Mouse (Mus musculus): ENCODE results near the gene Nxnl2. TPM values are rescaled to one million over a fixed set of nuclear protein-coding genes. Genes with fewer than 3 reads are reported as not detected.
"Not testable (repeated sequence)": the region's sequence is repeated elsewhere in the genome, so short reads cannot be mapped to it uniquely, and the experiment has no call there.

Gene Nxnl2
- polyA plus RNA-seq, 1 experiment from 2014 or later: 2.3 TPM

GRCm38 (mm10) chr13:51190336-51190735 is 19.5 kb downstream of the Nxnl2 start:
- Histone ChIP-seq H3K9me3 (replicated peaks; ENCODE audit: low read length) (no peaks in the 10 kb centered on the region), H3K27me3 (ENCODE audit: insufficient read depth, low read length) (no peaks in the 10 kb centered on the region), H3K36me3 (ENCODE audit: insufficient read depth, low read length) (no peaks in the 10 kb centered on the region), H3K9ac (ENCODE audit: low read depth, low read length) (no peak overlapping the region), H3K4me1 (replicated peaks; ENCODE audit: insufficient read depth, low read length) (no peaks in the 10 kb centered on the region), H3K4me2 (ENCODE audit: low read length) (no peak overlapping the region), H3K4me3 (replicated peaks; ENCODE audit: low read depth, low read length) (no peak overlapping the region), H3K27ac (no peak overlapping the region)
- ATAC-seq (replicated peaks; ENCODE audit: low FRiP score, low read depth) (no peak), DNase-seq (ENCODE audit: low spot score) (no peak)
- peak; percentile 35 for TF ChIP-seq CTCF (IDR thresholded peaks at IDR 0.05; ENCODE audit: low read depth)
- 66% methylated on average over 3 of the region's 3 CpGs for WGBS

- peak; percentile 83 for DNase-seq (ENCODE audit: low spot score)
- Histone ChIP-seq H3K9ac (ENCODE audit: low read depth, low read length) (no peak overlapping the region), H3K4me2 (ENCODE audit: low read length) (no peak overlapping the region), H3K4me1 (replicated peaks; ENCODE audit: insufficient read depth, low read length) (no peaks in the 10 kb centered on the region), H3K27ac (no peak overlapping the region), H3K9me3 (replicated peaks; ENCODE audit: low read length) (no peaks in the 10 kb centered on the region), H3K27me3 (ENCODE audit: insufficient read depth, low read length) (no peaks in the 10 kb centered on the region), H3K4me3 (replicated peaks; ENCODE audit: low read depth, low read length) (no peak overlapping the region), H3K36me3 (ENCODE audit: insufficient read depth, low read length) (no peaks in the 10 kb centered on the region)
- peak; percentile 70 for TF ChIP-seq CTCF (IDR thresholded peaks at IDR 0.05; ENCODE audit: low read depth)
- no peak for ATAC-seq (replicated peaks; ENCODE audit: low FRiP score, low read depth)
- 72% methylated on average over 6 of the region's 6 CpGs for WGBS
These were observed 20.8 kb downstream of the Nxnl2 start for GRCm38 (mm10) chr13:51191416-51192140.

GRCm38 (mm10) chr13:51193893-51194292 is 23.1 kb downstream of the Nxnl2 start:
- Histone ChIP-seq H3K9me3 (replicated peaks; ENCODE audit: low read length) (no peaks in the 10 kb centered on the region), H3K4me2 (ENCODE audit: low read length) (no peak overlapping the region), H3K27ac (no peak overlapping the region), H3K4me3 (replicated peaks; ENCODE audit: low read depth, low read length) (no peak overlapping the region), H3K27me3 (ENCODE audit: insufficient read depth, low read length) (no peaks in the 10 kb centered on the region), H3K4me1 (replicated peaks; ENCODE audit: insufficient read depth, low read length) (peaks cover 8% of the 10 kb centered on the region; the same call in 1 of the 2 replicates), H3K9ac (ENCODE audit: low read depth, low read length) (no peak overlapping the region), H3K36me3 (ENCODE audit: insufficient read depth, low read length) (no peaks in the 10 kb centered on the region)
- DNase-seq (ENCODE audit: low spot score): no peak
- TF ChIP-seq CTCF (IDR thresholded peaks at IDR 0.05; ENCODE audit: low read depth): no peak
- ATAC-seq (replicated peaks; ENCODE audit: low FRiP score, low read depth): no peak
- WGBS: 81% methylated on average over 15 of the region's 15 CpGs

- Histone ChIP-seq H3K4me1 (replicated peaks; ENCODE audit: insufficient read depth, low read length) (peaks cover 8% of the 10 kb centered on the region; the same call in 1 of the 2 replicates), H3K27ac (peak overlapping the region; percentile 54; the same call in 1 of the 2 replicates), H3K36me3 (ENCODE audit: insufficient read depth, low read length) (no peaks in the 10 kb centered on the region), H3K9ac (ENCODE audit: low read depth, low read length) (no peak overlapping the region), H3K4me2 (ENCODE audit: low read length) (no peak overlapping the region), H3K9me3 (replicated peaks; ENCODE audit: low read length) (no peaks in the 10 kb centered on the region), H3K4me3 (replicated peaks; ENCODE audit: low read depth, low read length) (no peak overlapping the region), H3K27me3 (ENCODE audit: insufficient read depth, low read length) (no peaks in the 10 kb centered on the region)
- no peak for TF ChIP-seq CTCF (IDR thresholded peaks at IDR 0.05; ENCODE audit: low read depth)
- 24% methylated on average over 3 of the region's 3 CpGs for WGBS
- no peak for ATAC-seq (replicated peaks; ENCODE audit: low FRiP score, low read depth)
- DNase-seq (ENCODE audit: low spot score): no peak
These were observed 26.9 kb downstream of the Nxnl2 start for GRCm38 (mm10) chr13:51197699-51198098.

- H3K27ac ChIP-seq: peak overlapping the region; percentile 54; the same call in 1 of the 2 replicates
These were observed 27.4 kb downstream of the Nxnl2 start for GRCm38 (mm10) chr13:51198186-51198585.

GRCm38 (mm10) chr13:51201985-51202843 is 31.4 kb downstream of the Nxnl2 start:
- 44% methylated on average over 29 of the region's 36 CpGs for WGBS
- ATAC-seq (replicated peaks; ENCODE audit: low FRiP score, low read depth); H3K27me3 ChIP-seq (ENCODE audit: insufficient read depth, low read length); H3K9ac ChIP-seq (ENCODE audit: low read depth, low read length); DNase-seq (ENCODE audit: low spot score); H3K9me3 ChIP-seq (replicated peaks; ENCODE audit: low read length); H3K27ac ChIP-seq; H3K4me1 ChIP-seq (replicated peaks; ENCODE audit: insufficient read depth, low read length); H3K36me3 ChIP-seq (ENCODE audit: insufficient read depth, low read length): not testable (repeated sequence)
- peak overlapping the region; percentile 52 for H3K4me2 ChIP-seq (ENCODE audit: low read length)
- H3K4me3 ChIP-seq (replicated peaks; ENCODE audit: low read depth, low read length): 0 out of 2 replicates have a peak overlapping the region, but pooled peaks have one; percentile 18
- TF ChIP-seq CTCF (IDR thresholded peaks at IDR 0.05; ENCODE audit: low read depth): 0 out of 2 replicates have a peak, but pooled peaks have one; percentile 30

More at GRCm38 (mm10) chr13:51198186-51198585, 27.4 kb downstream of the Nxnl2 start:
- Histone ChIP-seq H3K27me3 (ENCODE audit: insufficient read depth, low read length) (no peaks in the 10 kb centered on the region), H3K36me3 (ENCODE audit: insufficient read depth, low read length) (no peaks in the 10 kb centered on the region), H3K4me1 (replicated peaks; ENCODE audit: insufficient read depth, low read length) (peaks cover 8% of the 10 kb centered on the region; the same call in 1 of the 2 replicates), H3K4me2 (ENCODE audit: low read length) (no peak overlapping the region), H3K9ac (ENCODE audit: low read depth, low read length) (no peak overlapping the region), H3K4me3 (replicated peaks; ENCODE audit: low read depth, low read length) (no peak overlapping the region), H3K9me3 (replicated peaks; ENCODE audit: low read length) (no peaks in the 10 kb centered on the region)
- DNase-seq (ENCODE audit: low spot score) (peak; percentile 97), ATAC-seq (replicated peaks; ENCODE audit: low FRiP score, low read depth) (peak; percentile 69; the same call in 1 of the 2 replicates)
- 22% methylated on average over 5 of the region's 5 CpGs for WGBS
- TF ChIP-seq CTCF (IDR thresholded peaks at IDR 0.05; ENCODE audit: low read depth): no peak

GRCm38 (mm10) chr13:51202844-51203173 is 32.0 kb downstream of the Nxnl2 start:
- not testable (repeated sequence) for H3K4me1 ChIP-seq (replicated peaks; ENCODE audit: insufficient read depth, low read length); DNase-seq (ENCODE audit: low spot score); H3K27me3 ChIP-seq (ENCODE audit: insufficient read depth, low read length); H3K36me3 ChIP-seq (ENCODE audit: insufficient read depth, low read length); ATAC-seq (replicated peaks; ENCODE audit: low FRiP score, low read depth); H3K9ac ChIP-seq (ENCODE audit: low read depth, low read length); H3K9me3 ChIP-seq (replicated peaks; ENCODE audit: low read length); H3K27ac ChIP-seq
- 15% methylated on average over 11 of the region's 28 CpGs for WGBS
- peak overlapping the region; percentile 52 for H3K4me2 ChIP-seq (ENCODE audit: low read length)
- 0 out of 2 replicates have a peak overlapping the region, but pooled peaks have one; percentile 18 for H3K4me3 ChIP-seq (replicated peaks; ENCODE audit: low read depth, low read length)

All from kidney, postnatal 0 days (tissue).